8 mouse cellular contexts compared by ENCODE assay signal in the genomic region with DNA sequence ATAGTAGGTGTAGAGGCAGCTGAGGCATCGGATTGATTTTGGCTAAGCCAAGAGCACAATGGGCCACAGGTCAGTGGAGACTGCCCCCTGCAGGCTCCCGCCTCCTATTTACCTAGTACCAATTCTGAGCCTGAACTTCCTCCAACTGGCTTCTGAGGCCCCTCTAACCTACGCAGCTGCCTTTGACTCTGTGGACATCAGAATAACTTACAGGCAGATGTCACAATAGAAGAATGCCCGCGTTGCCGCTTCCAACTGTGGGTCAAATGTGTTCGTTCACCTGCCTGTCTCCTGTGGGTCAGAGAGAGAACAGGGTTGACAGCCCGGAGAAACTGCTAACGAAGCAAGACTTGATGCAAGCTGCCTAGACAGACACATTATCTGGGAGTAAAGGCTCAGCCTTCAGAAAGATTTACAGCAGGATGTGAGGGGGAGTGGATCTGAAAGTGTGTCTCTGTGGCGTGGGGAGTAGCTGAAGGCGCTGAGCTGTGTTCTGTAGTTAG.
DNase-seq lines count a peak whose midpoint lies in the region.

No protein-coding gene starts in this region.

- DNase-seq in 416B (ENCODE audit: low read depth) = peak; percentile 52
- peak; percentile 67 for DNase-seq in CD4-positive, CD25-positive, alpha-beta regulatory T cell, adult 2 months (ENCODE audit: low read depth, low spot score)
- DNase-seq in c-Kit-positive CD71-positive TER-119-positive erythroid progenitor cells, embryonic 14.5 days (ENCODE audit: low spot score) = peak; percentile 12
- peak; percentile 46 to 49 for DNase-seq in heart, postnatal 14 days
- peak; percentile 34 to 73 for DNase-seq in layer of hippocampus, adult 18-20 months (ENCODE audit: low spot score in 2 of 2)
- peak; percentile 79 for DNase-seq in lung, postnatal 36 days
- DNase-seq in right cerebral cortex, postnatal 36 days (ENCODE audit: low spot score in 2 of 2) = peak; percentile 36 to 66
- DNase-seq in urinary bladder, postnatal 4 days (ENCODE audit: low spot score in 2 of 2) = no peak

- intact Hi-C loops in heart, postnatal 14 days (cut with DNase I) = loop anchor here (5.0 kb wide), 1 partner anchor 365 kb away; a partner anchor contains a TSS

Comparison
In these comparisons a context has a peak if more than half of its experiments do, and no peak if none do; other contexts are left out.
1. DNase-seq: peak in 416B (single experiment), CD4-positive, CD25-positive, alpha-beta regulatory T cell, adult 2 months (single experiment), c-Kit-positive CD71-positive TER-119-positive erythroid progenitor cells, embryonic 14.5 days (single experiment), heart, postnatal 14 days (2 of 2), layer of hippocampus, adult 18-20 months (2 of 2), lung, postnatal 36 days (single experiment) and right cerebral cortex, postnatal 36 days (2 of 2); none in urinary bladder, postnatal 4 days (0 of 2).